Mouse (Mus musculus): ENCODE results near the gene Dclk1.

DNA sequence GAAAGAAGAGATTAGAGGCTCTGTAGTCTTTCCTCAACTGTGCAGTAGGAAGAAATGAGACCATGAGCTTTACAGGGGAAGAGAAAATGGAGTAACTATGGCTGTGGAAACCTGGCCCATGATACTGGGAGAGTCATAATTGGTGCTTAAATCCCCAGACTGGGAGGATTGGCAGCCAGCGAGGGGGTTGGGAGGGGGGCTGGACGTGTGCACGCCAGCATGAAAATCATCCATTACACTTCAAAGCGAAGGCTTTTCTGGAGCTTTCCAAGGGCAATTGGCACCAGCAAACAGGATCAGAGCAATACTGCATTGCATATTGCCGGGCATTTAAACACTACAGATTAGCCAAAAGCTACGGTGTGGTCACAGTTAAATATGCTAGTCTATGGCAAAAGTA lies 313.7 kb downstream of the Dclk1 start:
- no peak for TF ChIP-seq EP300 (IDR thresholded peaks at IDR 0.05; ENCODE audit: low read depth)
- no peak for TF ChIP-seq CTCF (IDR thresholded peaks at IDR 0.05; ENCODE audit: low read depth)

Measured in liver, embryonic 14.5 days (tissue).